Mouse (Mus musculus) heart, postnatal 10 days (tissue): ENCODE measurements around the gene Olfr522. TPM values are rescaled to one million over a fixed set of nuclear protein-coding genes. Genes with fewer than 3 reads are reported as not detected.

ENCODE experiments used
- DNase-seq, 2 experiments: peaks; one replicate each; pipeline ENCODE4 v3.0.0; 2021
- intact Hi-C: fragments of 180-260 bp; cut with DNase I; formaldehyde crosslinking; loops from one replicate; pipeline ENCODE4 v1.15.1; 2025
- total RNA-seq, 2 experiments: library from RNA; stranded (reverse); gene quantifications; 2 replicates each; pipeline ENCODE4 v1.2.3; 2021

Gene Olfr522
- total RNA-seq, result not detected

DNA sequence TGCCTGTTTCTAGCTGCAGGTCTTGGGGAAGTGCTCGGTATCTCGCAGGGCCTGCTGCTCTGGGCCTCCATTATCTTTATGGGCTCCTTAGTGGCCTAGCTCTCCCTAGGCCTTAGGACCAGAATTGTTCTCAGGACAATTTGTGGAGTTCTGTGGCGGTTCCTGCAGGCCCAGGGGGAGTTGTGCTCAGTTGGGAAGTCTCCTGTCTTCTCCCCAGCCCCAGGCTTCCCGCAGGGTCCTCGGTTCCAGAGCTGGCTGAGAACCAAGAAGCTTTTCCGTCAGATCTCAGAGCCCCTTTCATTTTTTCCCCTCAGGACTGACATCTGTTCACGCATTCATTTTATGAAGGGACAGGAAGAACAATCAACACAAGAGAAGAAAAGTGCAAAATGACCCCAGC, at the start of gene Olfr522:
Olfr522 (minus strand) TSS at position 101 of the 400 bp plus-strand sequence.
- DNase-seq, result no peak
- intact Hi-C loops, result no loop called here

DNA sequence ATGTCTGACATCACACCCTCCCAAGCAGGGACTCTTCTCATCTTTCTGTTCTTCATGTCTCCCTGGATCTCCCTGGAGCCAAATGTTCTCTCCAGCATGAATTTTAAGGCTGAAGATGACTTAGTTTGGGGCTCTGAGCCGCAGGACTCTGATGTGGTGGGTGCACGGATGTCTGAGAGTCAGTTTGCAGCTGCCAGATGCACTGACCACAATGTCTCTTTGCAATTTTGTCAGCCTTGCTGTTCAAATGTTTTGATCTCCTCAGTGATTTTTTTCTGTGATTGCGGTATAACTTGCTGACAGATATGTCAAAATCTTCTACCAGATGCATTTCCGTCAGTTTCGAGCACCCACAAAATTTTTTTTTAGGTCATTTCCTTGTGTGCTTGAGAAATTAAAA, 49.3 kb upstream of the Olfr522 start:
- intact Hi-C loops, result no loop called here
- no peak for DNase-seq

DNA sequence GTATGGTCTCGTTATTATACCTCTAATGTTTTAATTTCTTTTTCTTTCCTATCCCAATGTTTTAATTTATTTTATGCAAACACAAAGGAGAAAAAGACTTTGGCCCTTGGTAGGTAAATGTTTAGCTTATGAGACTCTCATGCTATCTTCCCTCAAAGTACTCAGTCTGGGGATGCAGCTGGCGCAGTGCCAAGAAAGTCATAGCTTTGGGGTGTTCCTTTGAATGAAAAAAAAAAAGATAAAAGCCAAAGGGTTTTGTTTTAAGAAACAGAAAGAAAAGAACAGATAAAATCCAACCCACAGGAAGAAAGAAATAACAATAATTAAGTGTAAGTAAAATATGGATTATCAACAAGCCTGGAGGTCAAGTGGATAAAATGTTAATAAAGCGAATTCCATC, 44.1 kb upstream of the Olfr522 start:
- intact Hi-C loops, result no loop called here
- DNase-seq, result no peak

GRCm38 (mm10) chr7:140208153-140208552, 43.6 kb upstream of the Olfr522 start:
- intact Hi-C loops, result no loop called here
- no peak for DNase-seq

- intact Hi-C loops, result no loop called here
- no peak for DNase-seq
These were observed 42.3 kb upstream of the Olfr522 start for GRCm38 (mm10) chr7:140206904-140207303.

DNA sequence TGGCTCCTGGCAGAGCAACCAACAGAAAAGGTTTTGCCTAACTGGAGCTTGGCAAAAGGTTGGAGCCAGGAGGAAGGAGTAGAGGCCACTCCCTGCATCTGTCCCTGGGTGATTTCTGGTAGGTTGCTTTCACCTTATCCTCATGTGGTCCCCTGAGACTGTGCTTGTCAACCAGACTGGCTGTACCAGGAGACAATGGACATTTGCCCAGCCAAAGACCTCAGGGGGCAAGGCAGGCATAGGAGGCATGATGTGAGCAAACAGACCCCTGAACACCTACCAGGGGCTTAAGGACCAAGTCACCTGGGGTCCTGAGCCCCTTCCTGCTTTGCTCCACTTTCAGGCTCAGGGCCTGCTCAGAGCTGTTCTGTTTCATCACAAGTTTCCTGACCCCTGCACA, 41.3 kb upstream of the Olfr522 start, which contains the start of gene Olfr524:
Olfr524 (minus strand) TSS at position 101 of the 400 bp plus-strand sequence.
- intact Hi-C loops, result no loop called here
- DNase-seq, result no peak

DNA sequence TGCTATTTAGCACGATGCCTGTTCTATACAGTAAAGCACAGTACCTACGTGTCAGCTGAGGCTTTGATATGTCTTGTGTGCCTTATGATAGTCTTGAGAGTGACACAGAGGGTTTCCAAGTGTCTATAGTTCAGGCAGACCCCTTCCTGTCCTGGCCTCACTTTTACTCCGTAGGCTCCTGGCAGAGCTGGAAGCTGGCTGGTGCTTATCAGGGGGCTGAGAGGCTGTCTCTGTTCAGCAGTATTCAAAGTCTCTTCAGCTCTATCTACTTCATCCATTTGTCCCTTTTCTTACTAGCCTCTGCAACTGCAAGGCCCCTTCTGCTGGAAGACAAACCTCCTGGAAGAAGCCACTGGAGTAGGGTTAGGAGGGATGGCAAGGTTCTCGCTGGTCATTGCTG, 36.5 kb upstream of the Olfr522 start:
- intact Hi-C loops, result no loop called here
- no peak for DNase-seq

DNA sequence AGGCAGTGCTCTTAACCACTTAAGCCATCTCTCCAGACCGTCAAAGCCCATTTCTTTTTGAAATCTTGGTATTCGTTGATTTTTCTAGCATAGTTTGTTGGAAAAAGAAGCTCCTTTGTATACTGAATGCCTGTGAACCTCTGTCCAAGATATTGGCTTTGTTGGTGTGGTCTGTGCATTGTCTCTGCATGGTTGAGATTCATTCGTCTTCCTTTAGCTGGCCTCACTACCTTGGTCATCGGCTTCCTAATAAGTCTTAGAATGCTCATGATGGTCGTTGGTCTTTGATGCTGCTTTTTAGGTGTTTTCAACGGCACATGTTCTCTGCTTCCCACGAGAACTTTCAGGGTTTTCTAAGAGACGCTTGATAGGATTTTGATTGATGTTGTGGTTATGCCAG, 31.4 kb upstream of the Olfr522 start:
- intact Hi-C loops, result no loop called here
- no peak for DNase-seq

GRCm38 (mm10) chr7:140194031-140194430, 29.5 kb upstream of the Olfr522 start:
- DNase-seq, result no peak
- intact Hi-C loops, result no loop called here

DNA sequence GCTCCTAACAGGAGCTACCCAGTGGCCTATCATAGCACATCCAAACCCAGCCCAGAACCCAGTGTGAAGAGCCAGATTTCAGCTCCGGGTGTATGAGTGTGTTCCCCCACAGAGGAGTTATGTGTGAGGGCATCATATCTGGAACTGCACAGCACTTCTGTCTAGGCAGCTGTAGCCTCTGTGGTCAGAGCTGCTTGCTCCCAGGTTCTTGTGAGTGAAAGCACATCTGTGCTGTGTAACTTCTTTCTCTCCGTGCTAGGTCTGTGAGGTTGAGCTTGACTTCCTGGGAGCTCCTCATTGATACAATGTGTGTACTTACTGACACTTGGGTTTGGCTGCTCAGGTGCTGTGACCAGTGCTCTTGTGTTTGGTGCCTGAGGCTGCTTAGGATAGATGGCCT, 28.3 kb upstream of the Olfr522 start:
- intact Hi-C loops, result no loop called here
- DNase-seq, result no peak

DNA sequence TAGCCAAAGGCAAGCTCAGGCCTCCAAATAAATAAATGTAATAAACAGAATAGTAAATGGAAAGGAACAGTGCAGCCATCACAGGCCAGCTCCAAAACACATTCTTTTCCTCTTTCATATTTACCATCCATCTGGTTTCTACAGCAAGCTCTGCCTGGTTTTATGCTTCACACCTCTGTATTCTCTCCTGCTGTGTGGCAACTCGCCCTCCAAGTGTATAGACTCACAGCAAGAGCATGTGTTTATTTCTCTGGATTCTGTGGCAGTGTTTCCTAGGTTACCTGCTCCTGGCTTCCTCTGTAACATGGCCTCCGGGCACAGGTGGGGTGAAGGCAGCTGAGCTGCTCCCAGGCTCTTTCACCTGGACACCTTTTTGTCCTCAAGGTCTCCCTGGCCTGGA, 27.9 kb upstream of the Olfr522 start:
- intact Hi-C loops, result no loop called here
- no peak for DNase-seq

DNA sequence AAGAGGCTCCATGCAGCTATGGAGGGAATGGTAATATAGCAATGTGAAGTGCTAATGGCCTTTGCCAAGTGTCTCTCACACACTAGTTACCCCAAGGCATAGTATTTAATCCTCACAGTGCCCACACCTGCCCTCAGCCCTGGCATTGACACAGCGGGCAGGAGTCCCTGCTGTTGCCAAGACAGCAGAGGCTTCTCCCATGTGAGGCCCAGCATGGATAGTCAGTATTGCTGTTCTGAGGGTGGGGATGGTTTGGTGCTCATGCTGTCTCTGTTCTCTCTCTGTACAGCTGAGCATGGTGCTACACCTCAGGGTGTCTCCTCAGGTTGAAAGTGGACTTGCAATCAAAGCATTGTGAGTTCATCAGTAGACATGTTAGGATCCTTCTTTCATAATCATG, 25.9 kb upstream of the Olfr522 start:
- no peak for DNase-seq
- intact Hi-C loops, result no loop called here

DNA sequence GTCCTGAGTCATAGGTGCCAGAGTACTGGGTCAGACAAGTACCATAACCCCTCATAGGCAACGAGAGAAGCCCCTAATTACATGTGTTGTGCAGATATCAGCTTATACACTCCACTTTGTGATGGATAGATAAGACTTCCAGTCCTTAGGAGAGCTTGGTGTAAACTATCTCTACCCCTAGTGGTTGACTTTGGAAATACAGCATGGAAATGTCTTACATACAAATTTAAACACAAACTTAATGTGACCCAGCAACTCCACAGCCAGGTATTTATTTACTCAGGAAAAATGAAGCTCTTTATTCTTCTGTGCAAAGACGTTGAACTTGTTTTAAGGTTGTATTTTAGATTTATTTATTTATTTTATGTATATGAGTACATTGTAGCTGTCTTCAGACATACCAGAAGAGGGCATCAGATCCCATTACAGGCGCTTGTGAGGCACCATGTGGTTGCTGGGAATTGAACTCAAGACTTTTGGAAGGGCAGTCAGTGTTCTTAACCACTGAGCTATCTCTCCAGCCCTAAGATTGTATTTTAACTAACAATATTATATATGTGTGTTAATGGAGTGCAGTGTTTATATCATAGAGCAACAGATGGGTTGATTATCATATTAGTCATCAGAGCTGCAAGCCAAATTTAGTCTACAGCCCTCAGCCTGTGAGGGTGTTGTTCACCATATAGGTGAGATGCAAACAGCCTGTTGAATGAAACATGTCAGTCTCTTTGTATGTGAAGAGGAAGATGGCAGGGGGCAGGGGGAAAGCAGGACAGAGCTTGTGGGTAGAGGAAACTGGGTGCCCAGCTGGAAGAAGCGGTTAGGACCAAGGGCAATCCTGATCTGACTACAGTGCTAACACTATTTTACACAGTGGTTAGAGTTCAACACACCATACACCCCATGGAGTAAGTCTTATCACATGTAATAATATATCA, 24.1 kb upstream of the Olfr522 start:
- DNase-seq, result no peak
- intact Hi-C loops, result no loop called here

- no peak for DNase-seq
- intact Hi-C loops, result no loop called here
These were observed 23.3 kb upstream of the Olfr522 start for GRCm38 (mm10) chr7:140187721-140188390.

- intact Hi-C loops, result no loop called here
- peak in 1 of 2 experiments; percentile 2 for DNase-seq
These were observed 22.4 kb upstream of the Olfr522 start for GRCm38 (mm10) chr7:140186646-140187620.

GRCm38 (mm10) chr7:140184206-140184605, 19.6 kb upstream of the Olfr522 start:
- intact Hi-C loops, result no loop called here
- no peak for DNase-seq

GRCm38 (mm10) chr7:140180692-140181091, 16.1 kb upstream of the Olfr522 start:
- intact Hi-C loops, result no loop called here

DNA sequence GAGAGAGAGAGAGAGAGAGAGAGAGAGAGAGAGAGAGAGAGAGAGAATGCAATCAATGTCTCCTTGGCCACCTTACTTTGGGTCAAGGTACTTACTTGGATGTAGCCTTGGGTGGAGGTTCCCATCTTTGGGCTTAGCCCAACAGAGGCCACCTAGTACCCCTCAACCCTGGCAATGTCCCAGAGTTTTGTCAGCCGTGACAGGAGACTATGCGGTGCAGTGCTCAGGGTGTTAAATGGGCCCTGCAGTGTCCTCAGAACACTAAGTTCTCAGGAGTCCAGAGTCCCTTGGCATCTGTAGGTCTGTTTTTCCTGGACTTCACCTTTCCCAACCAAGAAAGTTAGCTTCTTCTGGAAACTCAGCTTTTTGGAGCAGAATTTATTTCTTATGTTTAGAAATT, 14.6 kb upstream of the Olfr522 start:
- intact Hi-C loops, result no loop called here
- no peak for DNase-seq

More at GRCm38 (mm10) chr7:140180692-140181091, 16.1 kb upstream of the Olfr522 start:
- DNase-seq, result no peak

- intact Hi-C loops, result no loop called here
- DNase-seq, result no peak
These were observed 8.4 kb upstream of the Olfr522 start, which contains the start of gene Olfr523 for GRCm38 (mm10) chr7:140172936-140173335. Gene Olfr523, plus strand, starts transcription at chr7:140173217.

DNA sequence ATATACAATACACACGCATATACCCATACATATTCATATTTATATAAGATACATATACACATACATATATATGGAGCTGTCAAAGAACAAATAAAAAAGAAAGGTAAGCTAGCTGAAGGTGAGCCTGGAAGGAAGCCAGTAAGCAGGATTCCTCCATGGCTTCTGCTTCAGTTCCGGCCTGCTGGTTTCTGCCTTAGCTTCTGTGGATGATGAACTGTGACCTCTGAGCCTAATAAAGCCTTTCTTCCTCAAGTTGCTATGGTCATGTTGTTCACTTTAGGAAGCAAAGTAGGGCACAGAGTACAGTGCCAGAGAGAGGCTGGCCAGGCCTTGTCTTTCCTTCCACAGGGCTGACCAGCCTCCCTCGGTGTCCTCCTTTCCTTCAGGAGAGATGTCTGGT, 6.3 kb upstream of the Olfr522 start:
- no peak for DNase-seq
- intact Hi-C loops, result no loop called here

GRCm38 (mm10) chr7:140169386-140169785, 4.8 kb upstream of the Olfr522 start:
- no peak for DNase-seq
- intact Hi-C loops, result no loop called here
